Comparison of ENCODE assay signal across 8 mouse cellular contexts in genomic region chr19:16984897-16985296, GRCm38 (mm10). TPM values are rescaled to one million over a fixed set of nuclear protein-coding genes. Genes with fewer than 3 reads are reported as not detected.
A peak's percentile ranks its signal among the peaks of the same experiment; 100 is the strongest.
DNase-seq lines count a peak whose midpoint lies in the region; ATAC-seq and TF ChIP-seq lines count a peak whose summit lies in the region.

No protein-coding gene starts in this region.

- H3K9ac ChIP-seq in kidney, embryonic 16.5 days (replicated peaks; ENCODE audit: low read length): no peak overlapping the region

- peak; percentile 81 for TF ChIP-seq CTCF in E14TG2a.4 (conservative IDR thresholded peaks at IDR 0.05; ENCODE audit: low read length)

- no peak overlapping the region for H3K4me3 ChIP-seq in kidney, embryonic 16.5 days (ENCODE audit: low read length)
- H3K4me3 ChIP-seq in E14TG2a.4 (replicated peaks; ENCODE audit: low read length): no peak overlapping the region

- H3K27me3 ChIP-seq in kidney, embryonic 16.5 days (ENCODE audit: insufficient read depth, low read length): no peaks in the 10 kb centered on the region
- no peaks in the 10 kb centered on the region for H3K27me3 ChIP-seq in E14TG2a.4 (ENCODE audit: insufficient read depth, low read length)

- DNase-seq in kidney, adult 18-20 months: peak; percentile 4
- DNase-seq in adrenal gland, adult 8-10 months: peak; percentile 37
- DNase-seq in embryo, embryonic 11 days: peak; percentile 61
- peak; percentile 60 to 63 for DNase-seq in layer of hippocampus, postnatal 10 days (ENCODE audit: low spot score in 2 of 2)
- DNase-seq in mesoderm, embryonic 11.5 days (ENCODE audit: low read depth, low spot score): peak; percentile 54

- H3K4me2 ChIP-seq in kidney, embryonic 16.5 days (replicated peaks; ENCODE audit: low read depth, low read length): no peak overlapping the region

- WGBS in kidney, embryonic 16.5 days: 54% methylated on average over 5 of the region's 5 CpGs

- no peaks in the 10 kb centered on the region for H3K4me1 ChIP-seq in kidney, embryonic 16.5 days (ENCODE audit: insufficient read depth, low read length)
- H3K4me1 ChIP-seq in E14TG2a.4 (replicated peaks; ENCODE audit: low read depth, low read length): no peaks in the 10 kb centered on the region

- no peaks in the 10 kb centered on the region for H3K36me3 ChIP-seq in kidney, embryonic 16.5 days (ENCODE audit: insufficient read depth, low read length)
- H3K36me3 ChIP-seq in E14TG2a.4 (ENCODE audit: insufficient read depth, low read length): no peaks in the 10 kb centered on the region

- H3K27ac ChIP-seq in kidney, embryonic 16.5 days (ENCODE audit: low read length): no peak overlapping the region

- no peaks in the 10 kb centered on the region for H3K9me3 ChIP-seq in kidney, embryonic 16.5 days (ENCODE audit: low read length)
- H3K9me3 ChIP-seq in E14TG2a.4 (ENCODE audit: low read length): no peaks in the 10 kb centered on the region

- ATAC-seq in kidney, embryonic 16.5 days (ENCODE audit: low FRiP score, low TSS enrichment): no peak
- no peak for ATAC-seq in activated CD4-positive, CD25-positive, alpha-beta regulatory T cell, adult 4 months

RNA-seq across cellular contexts. Expression of gene Prune2, which starts 29.0 kb away (rescaled TPM):
- polyA plus RNA-seq in kidney, embryonic 16.5 days (2015; fragmentation: Nextera tagmentation; extraction: Ambion mirVana): 1.1 and 1.2 TPM in 2 replicates
- total RNA-seq in adrenal gland, adult 8-10 months (2022): 10 to 100 TPM; 34.4 to 43.1 (median 40.0) TPM
- 10 to 100 TPM; 41.3 to 41.6 TPM for total RNA-seq in layer of hippocampus, postnatal 10 days (2021)
- under 1 TPM in 1 of 2 experiments, not detected in 1; 0.37 TPM for polyA plus RNA-seq in activated CD4-positive, CD25-positive, alpha-beta regulatory T cell, adult 4 months (2017; shearing (Covaris generic))

Comparison
In these comparisons a context has a peak if more than half of its experiments do, and no peak if none do; other contexts are left out.
1. DNase-seq: peak in every context shown above with its lines; median percentile 62 in layer of hippocampus, postnatal 10 days; 61 in embryo, embryonic 11 days; 54 in mesoderm, embryonic 11.5 days; 37 in adrenal gland, adult 8-10 months; 4 in kidney, adult 18-20 months.